Mouse (Mus musculus): ENCODE measurements around the gene Cecr2.

Cecr2 gene

GRCm38 (mm10) chr6:120667911-120668310, 1.7 kb downstream of the Cecr2 start:
- DNase-seq (ENCODE audit: low spot score in 2 of 2) = no peak

GRCm38 (mm10) chr6:120674121-120674520, 8.0 kb downstream of the Cecr2 start:
- peak; percentile 23 to 43 for DNase-seq (ENCODE audit: low spot score in 2 of 2)

GRCm38 (mm10) chr6:120674881-120675280, 8.7 kb downstream of the Cecr2 start:
- DNase-seq (ENCODE audit: low spot score in 2 of 2) = peak in 1 of 2 experiments; percentile 27

GRCm38 (mm10) chr6:120675979-120676378, 9.8 kb downstream of the Cecr2 start:
- DNase-seq (ENCODE audit: low spot score in 2 of 2) = no peak

DNA sequence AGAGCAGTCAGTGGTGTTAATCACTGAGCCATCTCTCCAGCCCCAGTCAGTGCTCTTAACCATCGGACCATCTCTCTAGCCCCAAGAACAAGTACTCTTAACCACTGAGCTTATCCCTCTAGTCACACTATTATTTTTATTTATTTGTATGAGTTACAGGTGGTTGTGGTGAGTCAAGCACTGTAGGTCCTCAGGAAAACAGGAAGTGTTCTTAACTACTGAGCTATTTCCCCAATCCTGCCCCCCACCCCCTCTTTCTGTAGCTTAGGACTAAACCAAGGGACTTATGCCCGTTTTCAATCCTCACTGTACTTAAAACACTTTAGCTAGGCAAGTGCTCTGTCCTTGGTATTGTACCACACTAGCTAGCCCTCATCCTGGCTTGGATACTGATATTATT, 17.2 kb downstream of the Cecr2 start:
- no peak for DNase-seq (ENCODE audit: low spot score in 2 of 2)

GRCm38 (mm10) chr6:120684750-120685149, 18.6 kb downstream of the Cecr2 start:
- no peak for DNase-seq (ENCODE audit: low spot score in 2 of 2)

DNA sequence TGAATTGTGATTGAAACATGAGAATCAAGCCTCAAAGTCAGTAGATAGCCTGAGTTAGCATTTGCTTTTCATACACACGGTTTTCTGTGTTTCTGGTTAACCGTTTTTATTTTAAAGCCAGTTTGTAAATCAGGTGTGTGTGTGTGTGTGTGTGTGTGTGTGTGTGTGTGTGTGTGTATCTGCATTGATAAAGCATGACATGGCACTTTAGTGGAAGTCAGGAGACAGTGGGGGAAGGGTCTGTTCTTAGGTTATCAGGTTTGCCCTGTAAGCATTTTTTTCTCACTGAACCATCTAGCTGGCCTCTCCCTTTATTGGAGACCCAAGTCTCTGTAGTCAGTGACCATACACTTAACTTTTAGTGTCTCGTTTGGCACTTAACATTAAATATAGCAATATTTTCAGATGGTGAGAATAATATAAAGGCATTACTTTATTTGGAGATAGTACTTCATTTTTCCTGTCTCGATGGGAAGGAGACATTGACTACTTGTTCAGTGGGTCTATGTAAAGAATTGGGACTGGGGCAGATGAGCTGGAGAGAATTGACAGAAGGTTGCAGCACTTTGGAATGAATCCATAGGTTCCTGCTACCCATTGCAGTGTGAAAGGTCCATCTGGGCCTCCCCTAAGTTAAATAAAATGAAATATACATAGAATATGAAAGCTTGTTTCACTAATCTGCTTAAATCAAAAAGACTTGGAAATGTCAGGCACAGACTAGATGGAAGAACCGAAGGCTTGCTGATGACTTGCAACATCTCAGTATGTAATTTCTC, 20.9 kb downstream of the Cecr2 start:
- no peak for DNase-seq (ENCODE audit: low spot score in 2 of 2)

DNA sequence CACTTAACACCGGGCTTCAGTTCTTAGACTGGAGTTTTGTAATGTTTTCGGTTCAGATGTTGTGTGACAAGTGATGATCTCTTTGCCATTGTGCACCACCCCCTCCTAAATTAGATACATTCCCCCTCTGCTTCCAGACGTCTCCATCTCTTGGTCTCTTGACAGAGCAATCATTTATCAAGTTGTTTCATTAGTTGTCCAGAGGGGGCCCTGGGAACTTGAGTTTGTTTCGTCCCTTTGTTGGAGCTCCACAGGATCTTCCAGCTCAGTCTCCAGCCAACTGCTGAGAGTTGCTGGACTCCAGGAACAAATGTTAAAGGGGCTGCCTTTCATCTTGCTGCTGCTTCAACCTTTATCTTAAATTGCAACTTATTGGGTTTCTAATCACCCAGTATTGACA, 34.1 kb downstream of the Cecr2 start:
- no peak for DNase-seq (ENCODE audit: low spot score in 2 of 2)

- no peak for DNase-seq (ENCODE audit: low spot score in 2 of 2)
Measured at GRCm38 (mm10) chr6:120704376-120704775, 38.2 kb downstream of the Cecr2 start.

GRCm38 (mm10) chr6:120708759-120709158, 42.6 kb downstream of the Cecr2 start:
- DNase-seq (ENCODE audit: low spot score in 2 of 2) = no peak

DNA sequence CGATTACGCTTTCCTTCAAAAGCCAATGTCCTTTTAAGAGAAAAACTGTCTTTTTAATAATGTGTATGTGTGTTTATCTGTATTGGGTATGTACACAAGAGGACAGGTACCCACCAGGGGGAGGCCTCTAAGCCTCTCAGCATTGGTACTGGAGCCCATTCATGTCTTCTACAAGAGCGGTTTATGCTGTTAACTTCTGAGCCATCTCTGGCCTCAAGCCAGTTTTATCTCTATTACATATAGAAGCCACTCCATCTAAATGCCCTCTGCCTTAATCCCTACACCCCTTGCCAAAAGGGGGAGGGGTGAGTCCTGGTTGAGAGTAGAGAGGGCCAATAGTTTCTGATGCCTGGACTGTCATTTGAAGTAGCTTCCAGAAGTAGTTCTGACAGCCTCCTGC, 48.6 kb downstream of the Cecr2 start:
- no peak for DNase-seq (ENCODE audit: low spot score in 2 of 2)

GRCm38 (mm10) chr6:120715227-120715626, 49.1 kb downstream of the Cecr2 start:
- no peak for DNase-seq (ENCODE audit: low spot score in 2 of 2)

DNA sequence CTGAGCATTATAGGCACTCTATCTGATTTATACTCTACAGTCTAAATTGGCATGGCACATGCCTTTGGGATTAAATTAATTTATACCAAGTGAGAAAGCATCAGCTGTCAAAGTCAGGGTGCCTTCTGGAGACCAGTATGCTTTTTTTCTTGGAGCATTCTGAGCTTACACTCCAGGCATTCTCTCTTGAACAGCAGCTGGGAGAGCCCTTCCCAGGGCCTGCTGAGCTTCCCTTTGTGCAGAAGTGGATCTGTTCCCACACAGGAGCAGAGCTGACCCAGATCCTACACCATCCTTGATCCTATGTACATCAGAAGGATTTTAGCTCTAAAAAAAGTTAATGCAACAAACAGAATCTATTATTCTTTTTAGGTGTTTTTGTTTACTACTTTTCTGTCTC, 49.7 kb downstream of the Cecr2 start:
- no peak for DNase-seq (ENCODE audit: low spot score in 2 of 2)

GRCm38 (mm10) chr6:120716531-120716984, 50.4 kb downstream of the Cecr2 start:
- no peak for DNase-seq (ENCODE audit: low spot score in 2 of 2)

- no peak for DNase-seq (ENCODE audit: low spot score in 2 of 2)
Measured at GRCm38 (mm10) chr6:120725986-120726385, 59.8 kb downstream of the Cecr2 start.

- no peak for DNase-seq (ENCODE audit: low spot score in 2 of 2)
Measured at GRCm38 (mm10) chr6:120736011-120736410, 69.8 kb downstream of the Cecr2 start.

DNA sequence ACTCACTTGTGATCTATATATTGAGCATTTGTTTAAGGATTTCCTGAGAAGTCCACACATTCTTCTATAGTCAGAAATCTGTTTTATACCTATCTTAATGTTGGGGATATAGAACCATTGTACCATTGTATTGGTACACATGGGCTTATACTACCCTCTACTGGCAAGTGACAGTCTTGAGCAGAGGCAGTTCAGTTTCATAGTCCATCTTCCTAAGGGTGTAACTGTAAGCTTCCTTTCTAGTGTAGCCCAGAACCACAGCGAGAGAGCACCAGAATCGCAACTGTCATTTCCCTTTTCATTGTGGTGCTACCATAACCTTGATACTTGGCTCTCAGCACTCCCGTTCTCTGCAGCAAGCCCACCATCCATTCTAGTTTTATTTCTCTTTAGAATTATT, 70.4 kb downstream of the Cecr2 start:
- no peak for DNase-seq (ENCODE audit: low spot score in 2 of 2)

DNA sequence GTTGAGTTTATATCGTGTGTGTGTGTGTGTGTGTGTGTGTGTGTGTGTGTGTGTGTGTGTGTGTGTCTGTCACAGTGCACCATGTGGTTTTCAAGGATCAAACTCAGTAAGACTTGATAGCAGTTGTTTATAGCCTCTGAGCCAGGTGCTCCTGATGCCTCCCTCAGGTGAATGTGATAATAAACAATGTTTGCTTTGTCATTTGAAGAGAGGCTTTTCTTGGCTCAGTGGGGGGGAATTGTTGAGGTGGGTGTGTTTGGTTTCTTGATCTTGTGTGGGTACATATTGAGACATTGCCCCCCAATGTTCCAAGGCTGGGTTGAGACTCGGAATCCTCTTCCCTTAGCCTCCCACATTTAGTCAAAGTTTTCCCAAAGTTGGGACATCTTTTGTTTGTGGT, 77.0 kb downstream of the Cecr2 start:
- DNase-seq (ENCODE audit: low spot score in 2 of 2) = no peak

GRCm38 (mm10) chr6:120744266-120744665, 78.1 kb downstream of the Cecr2 start:
- no peak for DNase-seq (ENCODE audit: low spot score in 2 of 2)

GRCm38 (mm10) chr6:120746416-120746815, 80.2 kb downstream of the Cecr2 start:
- no peak for DNase-seq (ENCODE audit: low spot score in 2 of 2)

GRCm38 (mm10) chr6:120761151-120761550, 95.0 kb downstream of the Cecr2 start:
- DNase-seq (ENCODE audit: low spot score in 2 of 2) = no peak

GRCm38 (mm10) chr6:120769972-120770371, 103.8 kb downstream of the Cecr2 start:
- DNase-seq (ENCODE audit: low spot score in 2 of 2) = no peak

- DNase-seq (ENCODE audit: low spot score in 2 of 2) = no peak
Measured at GRCm38 (mm10) chr6:120771366-120771765, 105.2 kb downstream of the Cecr2 start.

DNA sequence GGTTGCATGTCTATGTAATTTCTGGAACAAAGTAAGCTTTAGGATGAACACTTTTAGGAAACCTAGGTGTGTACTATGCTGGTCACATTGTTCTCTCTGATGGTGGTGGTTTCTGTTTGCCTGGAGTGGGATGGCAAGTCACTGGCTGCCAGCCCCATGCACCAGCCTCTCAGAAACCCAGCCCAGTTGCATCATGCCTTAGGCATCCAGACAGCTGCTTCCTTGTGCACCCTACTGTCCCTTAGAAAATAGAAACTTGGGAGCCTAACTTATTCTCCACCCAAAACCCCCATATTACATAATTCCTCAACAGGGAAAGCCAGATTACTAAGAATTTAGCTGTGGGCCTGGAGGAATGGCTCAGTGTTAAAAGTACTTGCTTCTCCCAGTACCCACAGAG, 105.9 kb downstream of the Cecr2 start:
- no peak for DNase-seq (ENCODE audit: low spot score in 2 of 2)

Data from spleen, postnatal 14 days (tissue).